Mouse (Mus musculus) layer of hippocampus, adult 9-10 months (tissue): ENCODE measurements around the gene Krt81.

Experiments
- DNase-seq: peaks from one replicate; pipeline ENCODE4 v3.0.0; 2022; ENCODE audit warnings: low spot score

Krt81 gene

GRCm38 (mm10) chr15:101453093-101453736 lies 10.3 kb downstream of the Krt81 start:
- DNase-seq, result peak; percentile 40

DNA sequence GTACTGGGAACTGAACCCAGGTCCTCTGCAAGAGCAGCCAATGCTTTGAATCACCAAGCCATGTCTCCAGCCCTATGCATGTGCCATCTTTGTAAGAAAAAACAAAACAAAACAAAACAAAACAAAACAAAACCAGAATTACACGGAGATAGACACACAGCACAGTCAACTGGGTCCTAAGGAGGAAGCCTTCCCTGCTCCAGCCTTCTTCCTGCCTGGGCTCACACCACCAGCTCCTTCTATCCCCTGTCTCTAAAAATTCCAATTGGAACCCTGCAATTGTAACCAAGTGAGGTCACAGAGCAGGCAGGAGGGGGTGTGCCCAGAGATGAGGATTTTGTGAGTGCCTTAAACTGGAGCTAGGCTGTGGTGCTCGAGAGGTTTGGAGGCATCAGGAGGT lies 16.1 kb downstream of the Krt81 start, which contains the start of gene Krt88:
Gene Krt88, plus strand, starts transcription at position 301 of the 400 bp plus-strand sequence.
- no peak for DNase-seq

DNA sequence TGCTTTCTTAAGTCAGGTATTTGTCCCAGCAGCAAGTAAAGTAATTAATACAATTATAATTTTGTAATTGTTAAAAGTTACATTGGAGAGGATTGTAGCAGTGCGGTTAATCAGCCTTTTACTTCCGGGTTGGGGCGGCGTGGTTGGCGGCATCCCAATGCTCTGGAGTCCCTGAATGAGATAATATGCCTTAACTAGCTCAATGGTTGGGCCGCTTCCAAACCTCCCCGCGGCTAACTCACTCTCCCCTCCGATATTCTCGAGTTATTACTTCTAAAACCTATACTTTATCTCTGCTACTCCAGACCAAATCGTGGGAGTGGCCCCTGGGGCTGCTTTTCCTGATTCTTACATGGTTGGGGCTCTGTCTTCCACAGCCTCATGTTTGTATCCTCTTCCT lies 17.0 kb downstream of the Krt81 start:
- no peak for DNase-seq

DNA sequence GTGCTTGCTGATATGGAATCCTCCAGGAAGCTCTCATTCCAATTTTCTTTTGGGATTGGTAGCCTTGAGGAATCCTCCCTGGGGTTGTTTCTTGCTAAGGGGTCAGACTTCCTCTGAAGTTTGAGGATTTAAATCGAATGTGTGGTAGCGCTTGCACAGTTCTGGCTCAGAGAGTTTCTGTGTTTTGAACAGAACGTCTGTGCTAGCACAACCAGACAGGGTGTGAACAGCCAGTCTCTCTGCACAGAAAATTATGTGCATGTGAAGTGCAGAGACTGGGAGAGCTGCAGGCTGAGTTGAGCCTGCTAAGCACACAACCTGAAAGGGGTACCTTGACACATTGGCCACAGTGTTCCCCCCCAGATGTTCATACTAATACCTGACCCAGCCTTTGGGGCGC lies 22.7 kb downstream of the Krt81 start:
- DNase-seq, result no peak

DNA sequence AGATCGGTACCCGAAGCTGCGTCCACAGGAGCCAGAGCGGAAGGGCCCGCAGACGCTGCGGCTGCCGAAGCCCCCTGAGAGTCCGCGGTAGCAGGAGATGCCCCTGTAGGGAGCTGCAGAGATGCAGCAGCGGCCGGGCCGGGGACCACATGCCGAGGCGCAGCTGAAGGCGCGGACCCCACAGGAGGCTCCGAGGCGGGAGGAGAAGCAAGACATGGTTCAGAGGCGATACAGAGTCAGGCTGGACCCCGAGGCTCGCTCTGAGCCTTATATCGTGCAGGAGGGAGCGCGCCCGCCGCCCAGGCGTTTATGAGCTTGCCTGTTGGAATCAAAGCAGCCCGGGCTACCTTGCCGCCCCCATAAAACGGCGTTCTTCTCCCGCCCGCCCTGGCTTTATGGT lies 25.0 kb downstream of the Krt81 start, which contains the start of gene Krt87:
Gene Krt87, minus strand, starts transcription at position 250 of the 400 bp plus-strand sequence.
- no peak for DNase-seq

GRCm38 (mm10) chr15:101436611-101437010 lies 26.9 kb downstream of the Krt81 start:
- no peak for DNase-seq

GRCm38 (mm10) chr15:101424914-101425313 lies 38.6 kb downstream of the Krt81 start:
- DNase-seq, result no peak

DNA sequence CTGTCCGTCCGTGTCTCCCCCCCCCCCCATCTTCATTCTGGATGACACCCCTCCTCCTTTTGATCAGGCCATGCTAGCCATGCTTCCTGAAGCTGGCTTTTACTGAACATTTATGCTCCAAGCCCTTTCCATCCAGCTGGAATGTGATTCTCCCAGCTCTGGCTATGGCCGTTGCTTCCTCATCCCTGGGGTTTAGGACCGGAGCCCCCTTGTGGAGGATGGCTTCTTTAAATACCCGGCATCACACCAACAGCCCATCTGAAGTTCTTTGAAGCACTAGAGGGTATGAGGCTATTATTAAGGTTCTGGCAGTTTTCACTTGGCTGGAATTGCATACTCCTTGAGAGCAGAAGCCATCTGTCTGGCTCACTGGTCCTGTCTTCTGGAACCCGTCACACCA lies 42.6 kb downstream of the Krt81 start:
- no peak for DNase-seq

GRCm38 (mm10) chr15:101418950-101419349 lies 44.6 kb downstream of the Krt81 start:
- no peak for DNase-seq

DNA sequence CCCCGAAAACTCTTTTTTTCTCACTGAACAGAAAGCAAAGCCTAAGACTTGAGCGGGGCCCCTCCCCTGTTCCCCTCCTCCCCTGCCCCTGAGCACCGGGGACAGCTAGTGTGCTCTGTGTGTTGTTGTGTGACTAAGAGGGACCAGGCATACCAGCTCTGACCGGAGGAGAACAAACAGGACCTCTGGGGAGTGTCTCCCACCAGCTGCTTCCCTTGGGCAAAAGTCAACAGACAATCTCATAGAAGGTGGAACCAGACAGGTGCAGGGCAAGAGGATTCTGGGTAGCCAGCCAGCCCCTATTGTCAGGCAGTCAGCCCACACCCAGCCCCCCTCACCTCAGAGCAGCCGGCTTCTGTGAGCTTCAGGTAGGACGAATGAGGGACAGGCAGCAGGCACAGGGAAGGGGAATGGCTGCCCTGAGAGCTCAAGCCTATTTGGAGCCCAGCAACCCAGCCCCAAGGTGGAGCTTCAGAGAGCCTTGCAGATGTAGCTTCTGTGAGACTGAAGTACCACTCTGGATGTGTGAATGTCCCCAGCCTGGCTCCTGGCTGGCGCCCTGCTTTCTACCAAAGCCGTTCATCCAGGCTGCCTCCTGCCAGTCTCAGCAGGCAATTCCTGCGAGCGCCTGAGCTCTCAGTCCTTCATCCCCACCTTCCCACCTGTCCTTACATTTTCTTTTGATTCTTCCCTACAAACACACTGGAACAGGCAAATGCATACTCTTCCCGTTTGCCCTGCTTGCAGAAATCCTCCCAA lies 48.6 kb downstream of the Krt81 start:
- no peak for DNase-seq

DNA sequence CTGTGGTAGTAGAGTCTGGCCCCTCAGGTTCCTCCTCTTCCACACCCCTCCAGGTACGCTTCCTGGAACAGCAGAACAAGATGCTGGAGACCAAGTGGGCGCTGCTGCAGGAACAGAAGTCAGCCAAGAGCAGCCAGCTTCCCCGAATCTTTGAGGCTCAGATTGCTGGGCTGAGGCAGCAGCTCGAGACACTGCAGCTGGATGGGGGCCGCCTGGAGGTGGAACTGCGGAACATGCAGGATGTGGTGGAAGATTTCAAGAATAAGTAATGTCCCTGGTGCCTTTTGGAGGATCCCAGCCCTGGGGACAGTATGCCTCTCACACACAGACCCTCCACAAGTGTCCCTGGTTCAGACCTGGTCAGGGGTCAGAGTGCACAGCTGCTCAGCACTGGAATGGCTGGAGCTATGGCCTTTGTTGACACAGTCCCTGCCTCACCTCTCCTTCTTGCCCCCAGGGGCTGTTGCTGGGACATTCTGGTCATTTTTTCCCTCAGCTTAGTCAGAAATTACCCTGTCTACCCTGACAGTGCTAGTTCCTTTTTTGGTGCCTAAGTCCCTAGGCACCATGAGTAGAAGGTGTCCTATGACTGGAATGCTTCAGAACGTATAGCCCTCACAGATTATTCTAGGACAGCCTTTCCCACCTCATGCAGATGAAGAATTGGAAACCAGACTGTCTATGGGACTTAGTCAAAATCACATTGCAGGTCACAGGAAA lies 49.5 kb downstream of the Krt81 start:
- DNase-seq, result no peak

DNA sequence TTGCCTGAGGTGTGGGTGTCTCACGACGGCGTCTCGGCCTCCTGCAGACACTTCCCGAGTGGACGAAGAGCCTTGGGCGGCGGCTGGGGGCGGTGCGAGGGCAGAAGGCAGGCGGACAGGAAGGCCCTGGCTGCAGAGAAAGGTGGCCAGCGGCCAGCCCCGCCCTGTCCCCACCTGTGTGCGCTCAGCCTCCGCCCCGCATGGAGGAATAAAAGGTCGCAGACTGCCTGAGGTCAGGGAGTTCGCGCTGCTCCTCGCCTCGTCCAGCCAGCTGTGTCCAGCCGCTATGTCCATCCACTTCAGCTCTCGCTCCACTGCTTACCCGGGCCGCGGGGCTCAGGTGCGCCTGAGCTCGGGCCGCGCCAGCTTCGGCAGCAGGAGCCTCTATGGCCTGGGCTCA lies 51.4 kb downstream of the Krt81 start:
- DNase-seq, result no peak

DNA sequence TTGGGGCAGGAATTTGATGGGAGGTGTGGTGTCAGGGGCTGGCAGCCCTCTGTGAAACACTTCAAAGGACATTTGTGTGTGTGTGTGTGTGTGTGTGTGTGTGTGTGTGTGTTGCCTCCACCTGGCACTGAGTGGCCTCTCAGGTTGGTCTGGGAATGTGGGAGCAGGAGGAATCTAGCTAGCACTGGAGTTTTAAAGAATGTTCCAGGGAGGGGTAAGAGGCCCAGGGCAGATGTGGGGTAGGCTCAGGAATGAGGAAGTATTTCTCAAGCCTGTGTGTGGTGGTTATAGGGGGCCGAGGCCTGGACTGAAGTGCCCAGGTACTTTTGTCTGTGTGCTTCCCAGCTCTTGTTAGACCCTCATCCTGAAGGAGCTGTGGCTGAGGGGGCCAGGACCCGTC lies 52.8 kb downstream of the Krt81 start, which contains the start of gene Krt7:
Gene Krt7, plus strand, starts transcription at position 269 of the 400 bp plus-strand sequence.
- no peak for DNase-seq
